Mouse (Mus musculus) heart, adult 2 months (tissue): ENCODE measurements around the gene Pitx2.

Source experiments
- CTCF ChIP-seq: fragments of 200-600 bp; IDR thresholded peaks from 2 replicates; pipeline ENCODE4 v1.8.1; 2022; ENCODE audit warnings: antibody characterized with exemption, mild to moderate bottlenecking, moderate library complexity
- EP300 ChIP-seq: fragments of 200-500 bp; IDR thresholded peaks from 2 replicates; pipeline ENCODE4 v1.6.1; 2011; ENCODE audit warnings: low read depth, low read length, control low read depth; ENCODE audit not compliant: insufficient read depth
- POLR2A ChIP-seq: fragments of 200-500 bp; IDR thresholded peaks from 2 replicates; pipeline ENCODE4 v1.6.1; 2011; ENCODE audit warnings: mild to moderate bottlenecking, low read depth, low read length, control low read depth; ENCODE audit not compliant: insufficient read depth

GRCm38 (mm10) chr3:129202871-129203740 is 3.4 kb downstream of the Pitx2 start:
- TF ChIP-seq POLR2A (no peak), CTCF (no peak), EP300 (no peak)
